Mouse (Mus musculus) embryonic facial prominence, embryonic 15.5 days (tissue): Measurements from ENCODE around the gene Coq5. TPM values are rescaled to one million over a fixed set of nuclear protein-coding genes. Genes with fewer than 3 reads are reported as not detected.

Experiments
- ATAC-seq: fragments of 200-750 bp; cut with Nextera tagmentation; 2 replicates; pipeline ENCODE4 v1.8.0; 2017; ENCODE audit warnings: low read depth, moderate TSS enrichment; ENCODE audit not compliant: insufficient number of reproducible peaks, low FRiP score, low TSS enrichment
- H3K27ac ChIP-seq: fragments of 300-500 bp; sonication (generic); replicated peaks from 2 replicates; pipeline ENCODE4 v1.5.1; 2015; ENCODE audit warnings: mild to moderate bottlenecking, inconsistent platforms
- H3K27me3 ChIP-seq: fragments of 300-500 bp; sonication (generic); 2 replicates; pipeline ENCODE4 v1.6.1; 2015; ENCODE audit warnings: inconsistent platforms
- H3K36me3 ChIP-seq: fragments of 300-500 bp; sonication (generic); 2 replicates; pipeline ENCODE4 v1.6.1; 2015; ENCODE audit warnings: mild to moderate bottlenecking, inconsistent platforms
- H3K4me1 ChIP-seq: fragments of 300-500 bp; sonication (generic); 2 replicates; pipeline ENCODE4 v1.6.1; 2015; ENCODE audit warnings: inconsistent platforms
- H3K4me2 ChIP-seq: fragments of 300-500 bp; sonication (generic); replicated peaks from 2 replicates; pipeline ENCODE4 v1.6.1; 2015; ENCODE audit warnings: mild to moderate bottlenecking, inconsistent platforms
- H3K4me3 ChIP-seq: fragments of 300-500 bp; sonication (generic); replicated peaks from 2 replicates; pipeline ENCODE4 v1.5.1; 2015; ENCODE audit warnings: mild to moderate bottlenecking, inconsistent platforms
- H3K9ac ChIP-seq: fragments of 300-500 bp; sonication (generic); 2 replicates; pipeline ENCODE4 v1.6.1; 2015; ENCODE audit warnings: inconsistent platforms
- H3K9me3 ChIP-seq: fragments of 300-500 bp; sonication (generic); replicated peaks from 2 replicates; pipeline ENCODE4 v1.6.1; 2016; ENCODE audit warnings: inconsistent platforms
- whole genome bisulfite sequencing: fragments of 180-500 bp; shearing (Covaris S2); methylation state at CpG from one replicate; pipeline ENCODE4 v1.1.7; 2015; 5-methylcytosine and 5-hydroxymethylcytosine counted together
- polyA plus RNA-seq: library from polyadenylated mRNA; unstranded; fragments of >200 nt; fragmentation: Nextera tagmentation; extraction: Ambion mirVana; gene quantifications from 2 replicates; pipeline ENCODE4 v1.2.1, GENCODE M21; 2015

Coq5 gene
- polyA plus RNA-seq = 37.3 and 37.6 TPM in 2 replicates

- no peaks in the 10 kb centered on the region for H3K27me3 ChIP-seq
- peak within 1 kb of the TSS; percentile 98 for H3K4me3 ChIP-seq
- ATAC-seq = peak; percentile 80
- no peaks in the 10 kb centered on the region for H3K9me3 ChIP-seq
- H3K9ac ChIP-seq = peak within 1 kb of the TSS; percentile 84
- peaks cover 8% of the 10 kb centered on the region for H3K36me3 ChIP-seq
- peaks cover 10% of the 10 kb centered on the region for H3K4me1 ChIP-seq
- no peak within 1 kb of the TSS; the same call in 1 of the 2 replicates for H3K27ac ChIP-seq
- H3K4me2 ChIP-seq = peak within 1 kb of the TSS; percentile 87
- 3% methylated on average over 45 of the region's 45 CpGs for WGBS
Observed at GRCm38 (mm10) chr5:115279226-115280049, at the start of gene Coq5. Coq5 (plus strand) TSS chr5:115279666.

GRCm38 (mm10) chr5:115230830-115231551 is 48.5 kb upstream of the Coq5 start:
- Histone ChIP-seq H3K36me3 (no peaks in the 10 kb centered on the region), H3K4me3 (no peak overlapping the region), H3K4me2 (peak overlapping the region; percentile 11; the same call in 1 of the 2 replicates), H3K9me3 (no peaks in the 10 kb centered on the region), H3K27me3 (no peaks in the 10 kb centered on the region), H3K27ac (no peak overlapping the region), H3K4me1 (peaks cover 16% of the 10 kb centered on the region), H3K9ac (no peak overlapping the region)
- WGBS = 46% methylated on average over 15 of the region's 15 CpGs
- ATAC-seq = no peak

DNA sequence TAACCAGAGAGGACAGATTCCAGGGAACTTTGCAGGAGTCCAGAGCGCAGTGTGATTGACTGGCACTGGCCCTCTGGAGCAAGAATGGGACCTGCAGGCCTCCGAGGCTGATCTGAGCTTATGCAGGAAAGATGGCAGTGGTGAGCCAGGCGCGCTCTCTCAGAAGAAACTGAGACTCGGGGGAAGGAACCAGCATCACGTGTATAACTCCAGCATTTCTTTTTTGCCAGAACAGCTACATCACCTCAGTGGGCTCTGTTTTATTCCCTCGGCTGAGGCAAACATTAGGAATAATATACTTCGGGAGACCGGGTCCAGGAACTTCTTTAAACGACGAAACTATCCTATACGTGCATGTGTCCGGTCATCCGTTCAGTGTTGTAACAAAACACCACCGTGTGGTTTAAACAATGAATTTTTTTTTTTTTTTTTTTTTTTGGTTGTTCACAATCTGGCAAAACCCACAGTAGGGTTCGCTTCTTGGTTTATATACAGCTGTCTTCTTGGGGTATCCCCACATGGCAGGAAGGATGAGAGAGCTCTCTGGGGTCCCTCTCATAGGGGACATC is 47.8 kb upstream of the Coq5 start:
- H3K9ac ChIP-seq = no peak overlapping the region
- H3K27me3 ChIP-seq = no peaks in the 10 kb centered on the region
- H3K4me3 ChIP-seq = no peak overlapping the region
- WGBS = 31% methylated on average over 16 of the region's 16 CpGs
- ATAC-seq = no peak
- no peak overlapping the region for H3K27ac ChIP-seq
- no peaks in the 10 kb centered on the region for H3K36me3 ChIP-seq
- H3K9me3 ChIP-seq = no peaks in the 10 kb centered on the region
- H3K4me2 ChIP-seq = peak overlapping the region; percentile 11
- peaks cover 16% of the 10 kb centered on the region for H3K4me1 ChIP-seq

- WGBS = 70% methylated on average over 6 of the region's 6 CpGs
Observed at GRCm38 (mm10) chr5:115232516-115232915, 47.0 kb upstream of the Coq5 start.

GRCm38 (mm10) chr5:115233031-115233780 is 46.3 kb upstream of the Coq5 start:
- ATAC-seq = no peak
- no peaks in the 10 kb centered on the region for H3K9me3 ChIP-seq
- H3K9ac ChIP-seq = no peak overlapping the region
- H3K27ac ChIP-seq = no peak overlapping the region
- H3K36me3 ChIP-seq = no peaks in the 10 kb centered on the region
- no peak overlapping the region for H3K4me3 ChIP-seq
- no peak overlapping the region for H3K4me2 ChIP-seq
- peaks cover 18% of the 10 kb centered on the region for H3K4me1 ChIP-seq
- WGBS = 87% methylated on average over 14 of the region's 14 CpGs
- no peaks in the 10 kb centered on the region for H3K27me3 ChIP-seq

More at GRCm38 (mm10) chr5:115232516-115232915, 47.0 kb upstream of the Coq5 start:
- H3K4me2 ChIP-seq = no peak overlapping the region
- H3K9me3 ChIP-seq = no peaks in the 10 kb centered on the region
- no peaks in the 10 kb centered on the region for H3K36me3 ChIP-seq
- no peak overlapping the region for H3K27ac ChIP-seq
- H3K27me3 ChIP-seq = no peaks in the 10 kb centered on the region
- no peak overlapping the region for H3K4me3 ChIP-seq
- no peak for ATAC-seq
- no peak overlapping the region for H3K9ac ChIP-seq
- H3K4me1 ChIP-seq = peaks cover 18% of the 10 kb centered on the region

DNA sequence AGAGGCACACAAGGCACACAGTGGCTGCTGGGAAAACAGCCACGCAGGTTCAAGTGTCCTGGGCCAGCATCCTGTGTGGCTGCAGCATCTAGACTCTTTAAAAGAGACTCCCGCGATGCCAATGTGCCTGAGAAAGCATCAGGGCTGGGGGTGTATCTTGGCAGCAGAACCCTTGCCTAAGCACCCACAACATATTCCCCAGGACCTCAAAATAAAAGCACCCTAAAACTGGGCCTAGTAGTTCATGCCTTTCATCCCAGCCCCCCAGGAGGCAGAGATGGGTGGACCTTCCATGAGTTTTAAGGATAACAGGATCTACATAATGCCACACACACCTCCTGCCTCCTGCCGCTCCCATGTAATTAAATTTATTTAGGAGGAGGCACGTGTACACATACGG is 44.9 kb upstream of the Coq5 start:
- no peaks in the 10 kb centered on the region for H3K27me3 ChIP-seq
- H3K4me3 ChIP-seq = no peak overlapping the region
- no peak for ATAC-seq
- H3K36me3 ChIP-seq = peaks cover under 1% of the 10 kb centered on the region; the same call in 1 of the 2 replicates
- 57% methylated on average over 6 of the region's 6 CpGs for WGBS
- H3K4me2 ChIP-seq = no peak overlapping the region
- H3K4me1 ChIP-seq = peaks cover 28% of the 10 kb centered on the region
- H3K27ac ChIP-seq = no peak overlapping the region
- no peak overlapping the region for H3K9ac ChIP-seq
- no peaks in the 10 kb centered on the region for H3K9me3 ChIP-seq

- H3K9ac ChIP-seq = peak overlapping the region; percentile 37
- H3K27me3 ChIP-seq = no peaks in the 10 kb centered on the region
- H3K4me2 ChIP-seq = peak overlapping the region; percentile 91
- H3K27ac ChIP-seq = peak overlapping the region; percentile 40
- peak; percentile 49; the same call in 1 of the 2 replicates for ATAC-seq
- WGBS = 1% methylated on average over 43 of the region's 45 CpGs
- no peaks in the 10 kb centered on the region for H3K9me3 ChIP-seq
- peaks cover 9% of the 10 kb centered on the region for H3K36me3 ChIP-seq
- H3K4me3 ChIP-seq = peak overlapping the region; percentile 59
- H3K4me1 ChIP-seq = peaks cover 28% of the 10 kb centered on the region
Observed at GRCm38 (mm10) chr5:115235323-115235771, 44.1 kb upstream of the Coq5 start.

GRCm38 (mm10) chr5:115235786-115236263 is 43.6 kb upstream of the Coq5 start, which contains the start of gene Pop5:
Pop5 (plus strand) TSS chr5:115235836.
- Histone ChIP-seq H3K4me2 (peak within 1 kb of the TSS; percentile 91), H3K36me3 (peaks cover 13% of the 10 kb centered on the region), H3K9me3 (no peaks in the 10 kb centered on the region), H3K27me3 (no peaks in the 10 kb centered on the region), H3K9ac (peak within 1 kb of the TSS; percentile 37), H3K4me3 (peak within 1 kb of the TSS; percentile 59), H3K4me1 (peaks cover 28% of the 10 kb centered on the region), H3K27ac (peak within 1 kb of the TSS; percentile 40)
- peak; percentile 69; the same call in 1 of the 2 replicates for ATAC-seq
- WGBS = under 1% methylated on average over 21 of the region's 21 CpGs

DNA sequence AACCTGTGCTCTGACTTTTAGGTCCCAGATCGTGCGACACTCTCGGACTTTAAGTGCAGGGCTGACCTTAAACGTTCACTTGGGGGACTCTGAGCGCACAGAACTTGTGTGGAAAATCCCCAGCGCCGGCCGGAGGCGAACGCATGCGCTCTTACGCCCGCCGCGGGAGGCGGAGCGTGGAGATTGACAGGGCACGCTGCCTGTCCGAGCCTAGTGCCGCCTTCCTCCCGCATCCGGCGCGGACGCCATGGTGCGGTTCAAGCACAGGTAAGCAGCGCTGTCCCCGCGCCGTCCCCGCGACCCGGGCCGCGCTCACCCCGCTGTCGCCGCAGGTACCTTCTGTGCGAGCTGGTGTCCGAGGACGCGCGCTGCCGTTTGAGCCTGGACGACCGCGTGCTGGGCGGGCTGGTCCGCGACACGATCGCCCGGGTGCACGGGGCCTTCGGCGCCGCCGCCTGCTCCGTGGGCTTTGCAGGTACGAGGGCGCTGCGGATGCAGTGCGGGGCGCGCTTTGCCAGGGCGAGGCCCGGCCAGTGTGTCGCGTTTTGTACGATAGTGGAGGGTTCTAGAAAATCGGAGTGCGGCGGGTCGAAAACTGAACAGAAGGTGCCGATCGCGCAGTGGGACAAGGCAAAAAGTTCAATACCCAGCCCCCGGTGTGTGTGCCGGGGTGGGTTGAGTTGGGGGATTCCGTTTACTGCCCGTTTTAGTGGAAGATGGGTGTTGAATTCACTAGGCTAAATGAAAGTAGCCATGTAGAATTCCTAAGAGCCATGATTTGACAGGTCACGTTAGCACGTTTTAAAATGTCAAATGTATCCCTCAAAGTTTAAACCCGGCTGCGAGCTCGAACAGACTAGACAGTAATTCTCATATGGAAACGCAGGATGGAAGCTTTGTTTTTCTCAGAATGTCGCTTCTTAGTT is 41.4 kb upstream of the Coq5 start:
- Histone ChIP-seq H3K9ac (peak overlapping the region; percentile 71), H3K36me3 (peaks cover 36% of the 10 kb centered on the region), H3K4me3 (peak overlapping the region; percentile 88), H3K9me3 (no peaks in the 10 kb centered on the region), H3K4me1 (peaks cover 22% of the 10 kb centered on the region), H3K4me2 (peak overlapping the region; percentile 70), H3K27me3 (no peaks in the 10 kb centered on the region), H3K27ac (peak overlapping the region; percentile 65)
- peak; percentile 84 for ATAC-seq
- WGBS = under 1% methylated on average over 88 of the region's 88 CpGs
